Mouse (Mus musculus): ENCODE data around the gene Fancc.
"Not testable (repeated sequence)": the region's sequence is repeated elsewhere in the genome, so short reads cannot be mapped to it uniquely, and the experiment has no call there.

The Fancc gene

GRCm38 (mm10) chr13:63416824-63417223 is 80.3 kb downstream of the Fancc start:
- no peak for DNase-seq

GRCm38 (mm10) chr13:63412662-63413061 is 84.4 kb downstream of the Fancc start:
- no peak for DNase-seq

DNA sequence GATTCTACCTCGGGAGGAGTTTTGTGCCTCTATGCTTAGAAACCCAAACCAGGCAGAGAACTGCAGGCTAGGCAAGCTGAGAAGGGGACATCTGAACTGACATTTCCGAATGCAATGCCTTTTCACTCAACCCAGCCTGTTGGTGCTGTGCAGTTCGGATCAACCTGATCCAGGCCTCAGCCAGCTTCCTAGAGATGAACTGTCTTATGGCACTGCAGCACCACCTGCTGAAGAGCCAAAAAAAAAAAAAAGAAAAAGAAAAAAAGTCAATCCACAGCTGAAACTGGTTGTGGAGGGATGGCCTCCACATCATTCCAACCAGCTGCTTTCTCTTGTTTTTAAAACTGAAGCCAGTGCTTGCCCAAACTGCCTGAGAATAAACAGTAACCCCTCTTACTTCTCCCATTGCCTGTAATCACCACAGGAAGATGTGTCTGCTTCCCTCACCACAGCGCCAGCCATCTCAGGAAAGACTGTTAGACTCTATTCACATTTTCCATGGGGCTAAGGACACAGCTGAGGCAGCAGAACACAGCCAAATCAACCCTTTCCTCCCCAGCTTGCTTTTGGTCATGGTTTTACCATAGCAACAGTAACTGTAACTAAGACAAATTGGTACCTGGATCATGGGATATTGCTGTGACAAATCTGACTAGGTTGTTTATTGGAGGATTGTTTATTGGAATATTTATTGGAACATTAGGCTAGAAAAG is 85.6 kb downstream of the Fancc start:
- DNase-seq: no peak

GRCm38 (mm10) chr13:63410578-63411298 is 86.3 kb downstream of the Fancc start:
- DNase-seq: no peak

GRCm38 (mm10) chr13:63405151-63405550 is 91.9 kb downstream of the Fancc start:
- no peak for DNase-seq

DNA sequence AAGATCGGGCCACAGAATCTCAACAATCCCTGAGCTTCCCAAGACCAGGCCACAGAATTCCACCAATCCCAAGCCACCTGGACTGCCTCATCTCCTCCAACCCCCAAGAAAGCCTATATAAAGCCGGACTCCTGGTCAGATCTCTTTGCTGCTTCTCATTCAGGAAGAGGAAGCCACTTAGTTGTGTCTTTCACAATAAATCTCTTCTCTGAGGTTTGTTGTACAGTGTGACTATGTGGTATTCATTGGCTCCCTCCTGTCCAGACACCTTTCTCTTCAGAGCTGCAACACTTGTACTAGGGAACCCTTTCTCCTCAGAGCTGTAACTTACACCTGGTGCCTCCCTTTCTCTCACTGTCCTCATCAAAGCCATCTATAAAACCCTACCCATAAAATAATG is 92.4 kb downstream of the Fancc start:
- DNase-seq: no peak

- DNase-seq: no peak
These were observed 94.3 kb downstream of the Fancc start for GRCm38 (mm10) chr13:63402823-63403222.

DNA sequence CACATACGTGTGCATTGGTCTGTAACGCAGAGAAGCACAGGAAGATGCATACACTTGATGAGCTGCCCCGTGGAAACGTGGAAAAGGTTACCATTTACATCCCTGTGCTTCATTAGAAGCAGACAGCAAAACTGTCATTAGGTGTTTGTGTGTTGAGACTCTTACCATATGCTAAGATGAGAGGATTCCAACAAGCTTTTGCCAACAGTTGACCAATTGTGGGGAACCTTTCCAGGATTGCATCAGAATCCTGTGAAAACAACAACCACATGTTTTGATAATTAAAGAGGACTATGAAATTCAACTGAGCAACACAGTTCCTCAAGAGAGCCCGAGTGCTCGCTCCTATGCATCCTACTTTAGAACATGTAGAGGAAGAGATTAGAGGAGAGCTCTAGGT is 97.0 kb downstream of the Fancc start:
- DNase-seq: no peak

DNA sequence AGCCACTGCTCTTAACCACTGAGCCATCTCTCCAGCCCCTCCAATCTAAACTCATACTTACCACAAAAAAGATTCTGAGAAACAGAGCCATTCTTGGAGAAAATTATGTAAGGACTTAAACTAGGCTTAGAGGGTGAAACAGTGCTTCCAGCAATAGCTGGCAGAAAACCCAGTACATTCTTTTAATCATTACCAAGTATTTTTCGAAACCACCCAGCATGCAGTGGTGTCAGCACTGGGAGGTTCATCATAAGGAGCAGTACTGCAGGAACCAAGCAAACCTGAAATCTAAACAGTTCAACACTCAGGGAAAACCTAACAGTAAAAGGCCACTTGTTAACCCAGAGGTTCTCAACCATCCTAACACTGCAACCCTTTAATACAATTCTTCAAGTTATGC is 99.7 kb downstream of the Fancc start:
- DNase-seq: no peak

- DNase-seq: no peak
These were observed 102.6 kb downstream of the Fancc start for GRCm38 (mm10) chr13:63394304-63395063.

GRCm38 (mm10) chr13:63385234-63385633 is 111.8 kb downstream of the Fancc start:
- no peak for DNase-seq

DNA sequence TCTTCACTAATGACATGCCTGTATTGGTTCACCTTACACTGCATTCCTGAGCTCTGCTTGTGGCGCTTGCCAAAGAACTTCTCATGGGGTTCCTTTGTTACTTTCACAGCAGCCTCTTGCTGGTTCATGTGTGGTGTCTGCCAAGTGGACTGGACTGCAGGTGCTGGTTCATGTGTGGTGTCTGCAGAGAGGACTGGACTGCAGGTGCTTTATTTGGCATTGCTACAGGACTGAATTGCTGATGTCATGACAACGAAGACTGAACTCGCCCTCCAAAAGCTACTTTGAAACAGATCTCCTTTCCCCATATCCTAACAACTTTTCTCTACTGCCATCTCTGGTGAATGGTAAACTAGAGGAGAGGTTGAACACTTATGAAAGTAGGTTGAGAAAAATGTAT is 112.3 kb downstream of the Fancc start:
- DNase-seq: no peak

- DNase-seq: no peak
These were observed 114.9 kb downstream of the Fancc start for GRCm38 (mm10) chr13:63382206-63382605.

DNA sequence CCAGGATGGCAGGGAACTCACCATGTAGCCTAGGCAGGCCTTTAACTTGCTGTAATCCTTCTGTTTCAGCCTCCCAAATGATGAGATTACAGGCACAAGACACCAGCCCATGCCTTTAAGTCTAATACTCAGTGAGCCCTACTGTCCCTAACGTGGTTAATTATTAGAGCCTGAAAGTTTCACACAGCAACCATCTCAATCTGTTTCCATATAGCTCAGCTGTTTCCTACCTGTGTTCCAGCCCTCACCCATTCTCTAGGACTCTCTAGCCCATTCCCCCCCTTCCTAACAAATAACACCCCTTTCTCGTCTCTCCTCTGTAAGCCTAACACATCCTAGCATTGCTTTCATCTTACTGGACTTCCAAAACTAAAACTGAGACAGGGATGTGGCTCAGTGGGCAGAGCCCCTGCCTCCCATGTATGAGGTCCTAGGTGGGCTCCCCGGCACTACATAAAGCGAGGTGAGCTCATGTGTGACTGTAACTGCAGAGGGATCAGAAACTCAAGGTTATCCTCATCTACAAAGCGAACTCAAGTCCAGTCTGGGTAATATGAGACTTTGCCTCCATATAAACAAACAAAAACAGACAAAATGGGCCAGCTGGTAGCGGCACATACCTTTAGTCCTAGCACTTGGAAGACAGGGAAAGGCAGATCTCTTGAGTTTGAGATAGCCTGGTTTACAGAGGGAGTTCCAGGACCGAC is 123.5 kb downstream of the Fancc start:
- no peak for DNase-seq

GRCm38 (mm10) chr13:63361755-63362154 is 135.3 kb downstream of the Fancc start:
- no peak for DNase-seq

GRCm38 (mm10) chr13:63360111-63360885 is 136.8 kb downstream of the Fancc start:
- DNase-seq: no peak

- DNase-seq: no peak
These were observed 137.7 kb downstream of the Fancc start for GRCm38 (mm10) chr13:63359393-63359792.

DNA sequence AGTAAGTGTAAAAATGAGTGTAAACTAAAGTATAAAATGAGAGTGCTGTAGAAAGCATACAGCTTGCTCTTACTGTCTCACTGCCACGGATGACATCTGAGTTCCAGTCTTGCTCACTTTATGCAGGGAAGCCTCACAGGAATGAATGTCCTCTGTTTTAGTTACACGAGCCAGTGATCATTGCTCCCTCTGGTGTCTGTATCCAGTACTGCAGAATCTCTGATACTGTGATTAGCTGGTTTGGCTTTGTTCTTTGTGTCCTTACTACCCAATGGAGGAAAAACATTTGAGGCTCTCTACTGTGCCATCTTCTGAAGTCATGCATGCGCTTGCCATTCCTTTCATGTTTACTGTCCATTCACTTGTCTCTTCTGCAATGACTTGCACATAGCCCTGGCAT is 140.5 kb downstream of the Fancc start:
- peak in 1 of 2 experiments; percentile 12 for DNase-seq

- DNase-seq: no peak
These were observed 141.0 kb downstream of the Fancc start for GRCm38 (mm10) chr13:63356101-63356500.

- DNase-seq: not testable (repeated sequence)
These were observed 143.8 kb downstream of the Fancc start for GRCm38 (mm10) chr13:63353312-63353711.

- no peak for DNase-seq
These were observed 147.0 kb downstream of the Fancc start for GRCm38 (mm10) chr13:63350076-63350475.

DNA sequence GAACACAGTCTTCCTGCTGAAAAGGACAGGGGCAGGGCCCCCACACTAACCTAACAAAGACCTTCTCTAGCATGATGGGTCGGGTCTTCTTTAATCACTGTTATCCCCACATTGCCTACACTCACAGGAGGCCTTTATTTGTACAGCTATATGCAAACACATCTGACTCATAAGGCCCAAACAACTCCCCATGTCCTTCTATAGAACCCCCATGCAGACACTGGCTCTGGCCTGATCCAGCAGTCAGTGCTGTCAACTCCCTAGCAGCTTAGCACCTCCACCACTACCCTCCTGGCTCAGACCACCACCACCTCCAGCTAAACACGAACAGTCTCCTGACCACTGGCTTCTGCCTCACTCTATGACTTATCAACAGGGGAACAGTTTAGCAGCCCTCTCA is 149.4 kb downstream of the Fancc start:
- no peak for DNase-seq
